Mouse (Mus musculus): Measurements from ENCODE around the gene Fam174a. TPM values are rescaled to one million over a fixed set of nuclear protein-coding genes. Genes with fewer than 3 reads are reported as not detected.
A peak's percentile ranks its signal among the peaks of the same experiment; 100 is the strongest.

Fam174a gene
- 21.0 and 22.4 TPM in 2 replicates for polyA plus RNA-seq (2014; fragmentation: Nextera tagmentation; extraction: Ambion mirVana)

DNA sequence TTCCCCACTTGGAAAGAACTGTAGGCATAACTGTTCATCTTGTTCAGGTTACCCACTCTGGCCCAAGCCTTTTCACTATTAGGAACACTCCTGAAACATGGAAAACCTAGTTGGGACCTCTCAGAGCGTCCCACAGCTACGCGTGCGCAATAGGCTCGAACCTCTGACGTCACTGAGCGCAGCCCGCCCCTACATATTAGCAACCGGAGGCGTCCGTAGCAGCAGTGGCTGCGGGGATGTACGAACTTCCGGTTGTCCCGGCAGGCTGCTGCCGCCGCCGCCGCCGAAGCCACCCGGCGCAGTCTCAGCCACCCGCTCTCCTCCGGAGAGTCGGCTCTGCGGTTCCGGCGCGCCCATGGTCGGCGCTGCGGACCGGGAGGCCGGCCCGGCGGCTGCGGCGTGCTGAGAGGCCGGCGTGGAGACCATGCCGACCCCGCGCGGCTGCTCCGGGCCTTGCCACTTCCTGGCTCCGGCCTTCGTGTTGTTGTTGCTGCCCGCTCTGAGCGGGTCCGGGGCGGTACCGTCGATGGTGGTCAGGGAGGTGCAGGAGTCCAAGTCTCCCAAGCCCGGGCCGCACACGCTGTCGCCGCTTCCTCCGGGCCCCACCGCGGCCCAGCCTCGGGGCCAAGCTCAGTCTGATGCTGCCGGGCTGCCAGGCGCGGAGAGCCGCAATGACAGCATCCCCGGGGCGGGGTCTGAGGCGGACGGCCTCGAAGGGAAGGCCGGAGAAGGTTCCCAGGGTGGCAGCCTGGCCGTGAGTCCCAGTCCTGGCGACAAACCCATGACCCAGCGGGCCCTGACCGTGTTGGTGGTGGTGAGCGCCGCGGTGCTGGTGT is at the start of gene Fam174a:
Fam174a (plus strand) TSS at position 231 of the 836 bp plus-strand sequence.
- no peaks in the 10 kb centered on the region; the same call in 1 of the 2 replicates for H3K4me1 ChIP-seq (ENCODE audit: control insufficient read depth, insufficient read depth, low read length)
- peak within 1 kb of the TSS; percentile 67 for H3K27ac ChIP-seq (ENCODE audit: low read depth, low read length)
- H3K9ac ChIP-seq (ENCODE audit: low read length), result peak within 1 kb of the TSS; percentile 82
- peak; percentile 93 for DNase-seq (ENCODE audit: low spot score)
- under 1% methylated on average over 75 of the region's 79 CpGs for WGBS
- peak within 1 kb of the TSS; percentile 85 for H3K4me2 ChIP-seq (ENCODE audit: low read depth)
- H3K4me3 ChIP-seq (ENCODE audit: low read depth, low read length), result peak within 1 kb of the TSS; percentile 45
- ATAC-seq (ENCODE audit: insufficient read depth, low FRiP score, low TSS enrichment), result peak; percentile 98
- no peaks in the 10 kb centered on the region for H3K36me3 ChIP-seq (ENCODE audit: control insufficient read depth, insufficient read depth, low read length)
- H3K9me3 ChIP-seq (ENCODE audit: control insufficient read depth, low read length), result no peaks in the 10 kb centered on the region
- H3K27me3 ChIP-seq (ENCODE audit: control insufficient read depth, insufficient read depth, low read length), result no peaks in the 10 kb centered on the region

DNA sequence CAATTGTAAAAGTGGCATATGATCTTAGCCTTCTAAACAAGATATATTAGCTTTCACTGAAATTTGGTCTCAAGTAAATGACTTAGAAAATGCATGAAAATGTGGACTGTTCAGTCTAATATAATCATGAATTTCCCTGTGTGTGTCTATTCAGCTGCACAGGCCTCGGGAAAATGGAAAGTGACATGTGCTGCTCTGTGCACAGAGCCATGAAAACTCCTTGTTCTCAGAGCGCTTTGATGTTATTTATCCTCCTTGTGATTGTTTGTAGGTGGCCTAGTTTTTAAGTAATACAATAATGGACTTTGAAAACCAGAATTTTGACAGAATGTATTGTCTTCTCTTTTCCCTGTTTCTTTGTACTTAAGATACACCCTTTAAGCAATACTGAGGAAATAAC is 49.6 kb upstream of the Fam174a start:
- ATAC-seq (ENCODE audit: insufficient read depth, low FRiP score, low TSS enrichment) (no peak), DNase-seq (ENCODE audit: low spot score) (no peak)
- no peaks in the 10 kb centered on the region for H3K9me3 ChIP-seq (ENCODE audit: control insufficient read depth, low read length)
- H3K9ac ChIP-seq (ENCODE audit: low read length), result no peak overlapping the region
- H3K4me2 ChIP-seq (ENCODE audit: low read depth), result no peak overlapping the region
- H3K27ac ChIP-seq (ENCODE audit: low read depth, low read length), result no peak overlapping the region
- no peaks in the 10 kb centered on the region for H3K36me3 ChIP-seq (ENCODE audit: control insufficient read depth, insufficient read depth, low read length)
- H3K4me3 ChIP-seq (ENCODE audit: low read depth, low read length), result no peak overlapping the region
- WGBS, result 42% methylated on average over 2 of the region's 2 CpGs
- H3K27me3 ChIP-seq (ENCODE audit: control insufficient read depth, insufficient read depth, low read length), result no peaks in the 10 kb centered on the region
- no peaks in the 10 kb centered on the region for H3K4me1 ChIP-seq (ENCODE audit: control insufficient read depth, insufficient read depth, low read length)

DNA sequence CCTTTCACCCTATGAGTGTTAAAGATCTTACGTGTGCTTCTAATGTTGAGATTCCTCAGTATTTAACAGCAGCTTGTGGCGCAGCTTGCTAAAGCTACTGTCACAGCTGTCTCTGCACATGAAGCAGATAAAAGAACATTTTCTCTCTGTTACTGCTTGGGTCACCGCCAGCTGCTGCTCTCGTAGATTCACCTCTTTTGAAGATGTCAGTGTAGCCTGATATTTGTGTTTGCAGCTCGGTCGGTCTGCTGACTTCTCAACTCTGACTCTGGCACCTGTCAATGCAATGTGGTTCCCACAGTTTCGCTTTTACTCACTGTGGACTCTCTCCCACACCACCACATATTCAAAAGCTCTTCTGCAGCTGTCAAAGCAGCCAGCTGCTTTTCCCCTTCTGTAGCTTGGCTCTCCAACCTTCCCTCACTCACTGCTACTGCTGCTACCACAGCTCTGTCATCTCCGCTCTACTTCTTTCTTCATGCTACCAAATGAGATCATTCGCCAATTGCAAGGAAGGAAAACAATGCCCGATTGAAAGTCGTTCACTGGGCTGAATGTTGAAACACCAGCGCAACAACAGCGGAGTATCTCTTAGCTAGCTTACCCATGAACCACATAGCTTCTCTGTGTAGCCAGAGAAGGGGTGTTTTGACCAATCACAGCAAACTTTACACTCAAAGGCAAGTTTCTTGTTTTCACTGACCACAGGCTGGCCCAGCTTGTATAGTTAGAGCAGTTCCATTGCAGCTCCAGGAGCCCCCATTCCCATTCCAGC is 45.3 kb upstream of the Fam174a start:
- no peak for DNase-seq (ENCODE audit: low spot score)
- Histone ChIP-seq H3K9ac (ENCODE audit: low read length) (no peak overlapping the region), H3K27me3 (ENCODE audit: control insufficient read depth, insufficient read depth, low read length) (no peaks in the 10 kb centered on the region), H3K36me3 (ENCODE audit: control insufficient read depth, insufficient read depth, low read length) (no peaks in the 10 kb centered on the region), H3K4me3 (ENCODE audit: low read depth, low read length) (no peak overlapping the region), H3K27ac (ENCODE audit: low read depth, low read length) (no peak overlapping the region), H3K4me2 (ENCODE audit: low read depth) (no peak overlapping the region), H3K4me1 (ENCODE audit: control insufficient read depth, insufficient read depth, low read length) (no peaks in the 10 kb centered on the region), H3K9me3 (ENCODE audit: control insufficient read depth, low read length) (no peaks in the 10 kb centered on the region)
- ATAC-seq (ENCODE audit: insufficient read depth, low FRiP score, low TSS enrichment), result no peak
- 67% methylated on average over 13 of the region's 13 CpGs for WGBS

DNA sequence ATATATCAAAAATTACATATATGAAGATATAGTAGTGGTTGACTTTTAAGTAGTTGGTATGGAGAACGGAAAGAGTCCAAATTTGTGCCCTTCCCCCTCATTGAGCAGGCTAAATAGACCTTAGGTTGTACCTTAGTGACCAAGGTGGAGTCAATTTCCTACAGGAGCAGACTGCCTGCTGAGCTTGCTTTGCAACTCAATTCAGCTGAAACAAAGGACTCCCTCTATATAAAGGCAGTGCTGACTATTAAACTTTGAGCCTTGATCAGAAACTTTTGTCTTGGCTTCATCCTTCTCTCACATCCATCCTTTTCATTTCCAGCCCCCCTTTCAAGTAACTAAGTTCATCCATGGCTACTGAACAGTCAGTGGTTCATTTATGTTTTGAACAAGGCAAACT is 40.1 kb upstream of the Fam174a start:
- DNase-seq (ENCODE audit: low spot score) (no peak), ATAC-seq (ENCODE audit: insufficient read depth, low FRiP score, low TSS enrichment) (no peak)
- no peak overlapping the region for H3K4me2 ChIP-seq (ENCODE audit: low read depth)
- no peaks in the 10 kb centered on the region for H3K36me3 ChIP-seq (ENCODE audit: control insufficient read depth, insufficient read depth, low read length)
- H3K4me3 ChIP-seq (ENCODE audit: low read depth, low read length), result no peak overlapping the region
- no peaks in the 10 kb centered on the region for H3K27me3 ChIP-seq (ENCODE audit: control insufficient read depth, insufficient read depth, low read length)
- H3K4me1 ChIP-seq (ENCODE audit: control insufficient read depth, insufficient read depth, low read length), result no peaks in the 10 kb centered on the region
- 30% methylated on average over 1 of the region's 1 CpGs for WGBS
- H3K9me3 ChIP-seq (ENCODE audit: control insufficient read depth, low read length), result no peaks in the 10 kb centered on the region
- no peak overlapping the region for H3K27ac ChIP-seq (ENCODE audit: low read depth, low read length)
- no peak overlapping the region for H3K9ac ChIP-seq (ENCODE audit: low read length)

DNA sequence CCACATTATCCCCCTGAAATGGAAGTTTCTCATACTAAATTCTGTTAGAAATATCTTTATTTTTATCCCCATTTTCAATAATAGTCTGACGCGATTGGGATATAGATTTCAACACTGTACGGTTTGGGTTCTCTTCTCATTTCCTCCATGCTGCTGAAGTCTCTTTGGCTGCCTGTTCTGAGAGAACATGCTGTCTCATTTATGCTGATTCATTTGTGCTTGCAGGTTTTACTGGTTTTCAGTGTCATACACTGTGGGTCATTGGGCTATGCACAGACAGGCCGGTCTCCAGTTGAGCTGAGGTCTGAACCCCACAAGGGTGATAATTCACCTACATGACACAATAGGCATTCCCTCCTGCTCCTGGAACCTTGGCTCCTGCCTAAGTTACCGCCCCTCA is 5.1 kb upstream of the Fam174a start:
- no peak overlapping the region for H3K9ac ChIP-seq (ENCODE audit: low read length)
- no peaks in the 10 kb centered on the region for H3K9me3 ChIP-seq (ENCODE audit: control insufficient read depth, low read length)
- no peaks in the 10 kb centered on the region for H3K27me3 ChIP-seq (ENCODE audit: control insufficient read depth, insufficient read depth, low read length)
- no peak overlapping the region for H3K4me2 ChIP-seq (ENCODE audit: low read depth)
- no peak overlapping the region for H3K4me3 ChIP-seq (ENCODE audit: low read depth, low read length)
- H3K36me3 ChIP-seq (ENCODE audit: control insufficient read depth, insufficient read depth, low read length), result no peaks in the 10 kb centered on the region
- DNase-seq (ENCODE audit: low spot score) (no peak), ATAC-seq (ENCODE audit: insufficient read depth, low FRiP score, low TSS enrichment) (no peak)
- H3K4me1 ChIP-seq (ENCODE audit: control insufficient read depth, insufficient read depth, low read length), result no peaks in the 10 kb centered on the region
- 79% methylated on average over 5 of the region's 5 CpGs for WGBS
- no peak overlapping the region for H3K27ac ChIP-seq (ENCODE audit: low read depth, low read length)

DNA sequence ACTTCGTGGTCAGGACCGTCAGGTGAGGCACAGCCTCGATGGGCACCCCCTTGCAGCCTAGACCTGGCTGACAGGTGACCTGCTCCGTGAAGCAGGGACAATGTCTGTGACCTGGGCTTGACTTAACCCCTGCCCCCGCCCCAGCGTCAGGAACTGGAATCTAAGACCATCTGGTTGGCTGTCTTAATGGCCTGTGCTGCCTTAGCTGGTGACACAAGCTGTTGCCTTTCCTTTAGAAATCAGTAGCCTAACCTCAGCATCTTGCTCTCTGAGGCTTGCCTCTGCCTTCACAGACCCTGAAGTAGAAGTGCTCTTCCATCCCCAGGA is 769 bp downstream of the Fam174a start:
- ATAC-seq (ENCODE audit: insufficient read depth, low FRiP score, low TSS enrichment) (peak; percentile 40), DNase-seq (ENCODE audit: low spot score) (no peak)
- Histone ChIP-seq H3K4me2 (ENCODE audit: low read depth) (peak overlapping the region; percentile 85), H3K27me3 (ENCODE audit: control insufficient read depth, insufficient read depth, low read length) (no peaks in the 10 kb centered on the region), H3K9ac (ENCODE audit: low read length) (peak overlapping the region; percentile 82), H3K4me3 (ENCODE audit: low read depth, low read length) (peak overlapping the region; percentile 45), H3K27ac (ENCODE audit: low read depth, low read length) (0 out of 2 replicates have a peak overlapping the region, but pooled peaks have one; percentile 67), H3K4me1 (ENCODE audit: control insufficient read depth, insufficient read depth, low read length) (no peaks in the 10 kb centered on the region; the same call in 1 of the 2 replicates), H3K36me3 (ENCODE audit: control insufficient read depth, insufficient read depth, low read length) (no peaks in the 10 kb centered on the region), H3K9me3 (ENCODE audit: control insufficient read depth, low read length) (no peaks in the 10 kb centered on the region)
- WGBS, result 1% methylated on average over 6 of the region's 6 CpGs

DNA sequence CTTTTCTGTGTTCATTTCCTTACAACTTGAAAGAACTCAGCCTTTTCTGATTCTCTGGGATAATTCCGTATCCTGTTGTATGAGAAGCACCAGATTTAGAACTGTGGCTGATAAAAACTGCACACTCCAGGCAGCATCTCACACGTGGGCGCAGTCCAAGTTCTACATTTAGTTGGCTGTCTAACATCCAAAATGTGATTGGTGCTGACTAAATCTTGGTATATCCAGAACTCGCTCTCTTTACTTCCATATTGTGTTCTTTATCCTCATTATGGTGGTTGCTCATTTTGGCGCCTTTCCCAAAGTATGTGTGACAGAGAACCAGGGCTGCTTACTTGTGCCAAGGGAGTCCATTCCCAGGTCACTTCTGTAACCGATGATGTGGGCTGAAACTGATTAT is 2.6 kb downstream of the Fam174a start:
- no peaks in the 10 kb centered on the region for H3K36me3 ChIP-seq (ENCODE audit: control insufficient read depth, insufficient read depth, low read length)
- H3K9ac ChIP-seq (ENCODE audit: low read length), result no peak overlapping the region
- H3K27ac ChIP-seq (ENCODE audit: low read depth, low read length), result no peak overlapping the region
- ATAC-seq (ENCODE audit: insufficient read depth, low FRiP score, low TSS enrichment) (no peak), DNase-seq (ENCODE audit: low spot score) (no peak)
- no peaks in the 10 kb centered on the region for H3K27me3 ChIP-seq (ENCODE audit: control insufficient read depth, insufficient read depth, low read length)
- H3K4me2 ChIP-seq (ENCODE audit: low read depth), result no peak overlapping the region
- 83% methylated on average over 6 of the region's 6 CpGs for WGBS
- H3K4me1 ChIP-seq (ENCODE audit: control insufficient read depth, insufficient read depth, low read length), result no peaks in the 10 kb centered on the region; the same call in 1 of the 2 replicates
- no peaks in the 10 kb centered on the region for H3K9me3 ChIP-seq (ENCODE audit: control insufficient read depth, low read length)
- no peak overlapping the region for H3K4me3 ChIP-seq (ENCODE audit: low read depth, low read length)

DNA sequence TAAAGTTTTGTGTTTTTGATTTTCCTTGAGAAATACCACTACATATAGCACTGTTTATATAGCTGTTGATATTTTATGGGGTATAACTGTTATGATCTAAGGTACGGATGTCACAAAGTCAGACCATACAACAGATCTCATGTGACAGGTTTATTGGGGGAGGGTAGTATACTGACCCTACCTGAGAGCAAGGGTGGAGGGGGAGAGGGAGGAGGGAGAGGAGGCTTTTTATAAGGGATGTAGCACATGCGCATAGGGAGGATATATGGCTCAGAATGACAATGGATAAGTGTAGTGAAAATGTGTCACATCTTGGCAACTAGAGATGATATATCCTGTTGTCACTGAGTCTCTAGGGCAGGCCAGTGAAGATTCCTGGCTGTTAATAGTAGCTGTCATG is 8.8 kb downstream of the Fam174a start:
- no peaks in the 10 kb centered on the region for H3K36me3 ChIP-seq (ENCODE audit: control insufficient read depth, insufficient read depth, low read length)
- H3K4me2 ChIP-seq (ENCODE audit: low read depth), result no peak overlapping the region
- WGBS, result 88% methylated on average over 2 of the region's 2 CpGs
- no peaks in the 10 kb centered on the region for H3K4me1 ChIP-seq (ENCODE audit: control insufficient read depth, insufficient read depth, low read length)
- H3K9me3 ChIP-seq (ENCODE audit: control insufficient read depth, low read length), result no peaks in the 10 kb centered on the region
- ATAC-seq (ENCODE audit: insufficient read depth, low FRiP score, low TSS enrichment) (peak; percentile 43; the same call in 1 of the 2 replicates), DNase-seq (ENCODE audit: low spot score) (no peak)
- no peak overlapping the region for H3K27ac ChIP-seq (ENCODE audit: low read depth, low read length)
- no peaks in the 10 kb centered on the region for H3K27me3 ChIP-seq (ENCODE audit: control insufficient read depth, insufficient read depth, low read length)
- no peak overlapping the region for H3K9ac ChIP-seq (ENCODE audit: low read length)
- no peak overlapping the region for H3K4me3 ChIP-seq (ENCODE audit: low read depth, low read length)

All from neural tube, embryonic 11.5 days (tissue).